Mouse (Mus musculus): Measurements from ENCODE around the gene Eipr1.

DNA sequence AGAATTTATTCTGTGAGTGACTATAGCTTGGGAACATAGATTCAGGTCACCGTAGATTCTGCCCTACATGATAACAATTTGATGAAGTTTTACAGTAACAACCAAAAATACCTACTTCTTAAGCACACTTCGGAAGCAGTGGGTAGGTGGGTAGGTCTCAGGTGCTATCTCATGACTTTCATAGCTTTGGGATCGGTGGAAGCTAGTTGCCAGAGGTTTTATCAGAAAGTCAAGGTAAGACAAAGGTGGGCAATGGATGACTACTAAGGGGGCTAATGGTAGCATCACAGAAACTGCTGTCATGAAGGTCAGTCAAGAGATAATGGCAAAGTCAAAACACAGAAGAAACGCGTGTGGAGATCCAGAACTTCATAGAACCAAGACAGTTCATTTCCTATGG, 727 bp upstream of the Eipr1 start:
- TF ChIP-seq CTCF (IDR thresholded peaks at IDR 0.05) (no peak), EP300 (IDR thresholded peaks at IDR 0.05) (no peak)

Data from lung, postnatal 0 days (tissue).